Mouse (Mus musculus) bone marrow macrophage, adult 2 months (primary cell): ENCODE data around the gene Slc1a1.

Experiments
- CTCF ChIP-seq: IDR thresholded peaks from 2 replicates; pipeline ENCODE4 v1.5.1; 2012; ENCODE audit warnings: low read depth, mild to moderate bottlenecking, low read length, moderate library complexity
- POLR2A ChIP-seq: IDR thresholded peaks from 2 replicates; pipeline ENCODE4 v1.6.1; 2012; ENCODE audit warnings: mild to moderate bottlenecking, low read depth, low read length, borderline replicate concordance

GRCm38 (mm10) chr19:28838796-28839195 lies 3.9 kb downstream of the Slc1a1 start:
- TF ChIP-seq POLR2A (no peak), CTCF (no peak)
